In the genomic region with DNA sequence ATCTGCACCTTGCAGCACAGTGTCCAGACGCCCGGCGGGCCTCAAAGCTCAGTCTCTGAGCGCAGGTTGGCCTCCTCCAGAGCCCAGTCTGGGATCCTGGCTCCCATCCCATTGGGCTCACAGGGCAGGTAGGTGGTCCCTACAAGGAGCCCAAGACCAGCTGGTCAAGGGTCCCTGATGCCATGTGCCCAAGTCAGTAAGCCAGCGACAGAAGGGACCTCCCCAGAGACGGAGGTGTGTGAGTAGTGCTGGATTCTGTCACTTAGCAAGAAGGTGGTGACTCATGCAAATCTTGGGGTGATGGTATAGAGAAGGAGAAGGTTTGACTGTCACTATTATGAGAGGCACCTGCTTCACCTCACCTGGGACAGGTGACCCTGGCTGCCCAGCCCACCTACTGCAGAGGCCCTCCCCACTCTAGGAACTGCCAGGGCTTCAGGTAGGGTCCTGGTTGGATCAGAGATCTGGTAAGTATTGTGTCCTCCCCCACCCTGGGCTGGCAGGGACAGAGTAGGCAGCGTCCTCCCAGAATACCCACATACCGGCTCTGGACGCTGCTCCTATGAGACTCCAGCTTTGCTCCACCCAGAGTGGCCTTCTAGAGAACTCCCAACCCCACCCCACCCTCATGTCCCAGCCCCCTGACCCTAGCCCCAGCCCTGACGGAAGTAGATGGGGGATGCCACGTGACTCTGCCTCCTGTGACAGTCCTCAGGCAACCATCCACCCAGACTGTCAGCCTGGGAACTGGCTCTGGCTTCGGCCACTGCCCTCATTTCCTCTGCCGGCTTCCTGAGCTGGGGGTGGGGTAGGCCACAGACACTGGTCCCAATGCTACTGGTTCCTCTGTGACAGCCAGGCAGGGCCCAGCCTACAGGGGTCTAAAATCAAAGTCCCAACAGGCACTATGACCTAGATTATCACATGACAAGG, we compare ENCODE assay signal across 8 mouse cellular contexts. TPM values are rescaled to one million over a fixed set of nuclear protein-coding genes. Genes with fewer than 3 reads are reported as not detected.
DNase-seq lines count a peak whose midpoint lies in the region; ATAC-seq and TF ChIP-seq lines count a peak whose summit lies in the region.

No protein-coding gene starts in this region.

- intact Hi-C loops in gastrocnemius, postnatal 14 days (cut with DNase I; ENCODE audit: low total_unique reads), result no loop called here

- no peak for ATAC-seq in hindbrain, embryonic 16.5 days
- ATAC-seq in liver, embryonic 14.5 days (ENCODE audit: insufficient read depth), result peak; percentile 63

- peak; percentile 75 to 81 for DNase-seq in cerebellum, adult 2 months
- no peak for DNase-seq in cerebellum, adult 8-10 months
- peak; percentile 59 for DNase-seq in MN1 (ENCODE audit: low spot score)
- peak; percentile 76 for DNase-seq in gastrocnemius, postnatal 14 days
- peak in 1 of 3 experiments; percentile 25 for DNase-seq in liver, embryonic 14.5 days (ENCODE audit: low read depth in 3 of 3, low spot score in 3 of 3)
- peak; percentile 65 for DNase-seq in retina, postnatal 1 day
- DNase-seq in embryo, embryonic 10.5 days (ENCODE audit: low spot score), result no peak

- H3K4me3 ChIP-seq in cerebellum, adult 2 months (replicated peaks; ENCODE audit: insufficient read depth, low read depth, low read length), result peak overlapping the region; percentile 39
- no peak overlapping the region for H3K4me3 ChIP-seq in hindbrain, embryonic 16.5 days (ENCODE audit: low read length)
- H3K4me3 ChIP-seq in liver, embryonic 14.5 days (ENCODE audit: insufficient read depth in 1 of 2, low read depth in 2 of 2, low read length in 2 of 2), result no peak overlapping the region

- no peaks in the 10 kb centered on the region for H3K27me3 ChIP-seq in cerebellum, adult 2 months (ENCODE audit: control insufficient read depth, insufficient read depth, low read length)
- no peaks in the 10 kb centered on the region for H3K27me3 ChIP-seq in hindbrain, embryonic 16.5 days (replicated peaks; ENCODE audit: control insufficient read depth, insufficient read depth, low read length)
- H3K27me3 ChIP-seq in liver, embryonic 14.5 days (ENCODE audit: control insufficient read depth, insufficient read depth, low read length), result peaks cover 10% of the 10 kb centered on the region

- H3K27ac ChIP-seq in cerebellum, adult 2 months (ENCODE audit: insufficient read depth, low read length), result peak overlapping the region; percentile 96
- no peak overlapping the region; the same call in 1 of the 2 replicates for H3K27ac ChIP-seq in hindbrain, embryonic 16.5 days (ENCODE audit: low read depth, low read length)
- H3K27ac ChIP-seq in liver, embryonic 14.5 days, result no peak overlapping the region

- no peak for TF ChIP-seq CTCF in cerebellum, adult 2 months (IDR thresholded peaks at IDR 0.05; ENCODE audit: borderline replicate concordance, insufficient read depth, low read depth, low read length)
- no peak for TF ChIP-seq CTCF in liver, embryonic 14.5 days (IDR thresholded peaks at IDR 0.05; ENCODE audit: low read depth)

- 0 out of 2 replicates have a peak overlapping the region, but pooled peaks have one; percentile 5 for H3K9ac ChIP-seq in hindbrain, embryonic 16.5 days (ENCODE audit: low read depth, low read length)
- H3K9ac ChIP-seq in liver, embryonic 14.5 days (replicated peaks), result no peak overlapping the region

- peaks cover 83% of the 10 kb centered on the region for H3K4me1 ChIP-seq in cerebellum, adult 2 months (ENCODE audit: control insufficient read depth, insufficient read depth, low read length)
- H3K4me1 ChIP-seq in hindbrain, embryonic 16.5 days (ENCODE audit: control insufficient read depth, insufficient read depth, low read depth, low read length), result peaks cover 33% of the 10 kb centered on the region
- H3K4me1 ChIP-seq in liver, embryonic 14.5 days (replicated peaks; ENCODE audit: control insufficient read depth in 2 of 2, insufficient read depth in 2 of 2, low read length in 1 of 2), result no peaks in the 10 kb centered on the region

- WGBS in cerebellum, adult 2 months, result 5% methylated on average over 13 of the region's 13 CpGs
- 68% methylated on average over 13 of the region's 13 CpGs for WGBS in hindbrain, embryonic 16.5 days
- WGBS in liver, embryonic 14.5 days (ENCODE audit: insufficient replicate concordance), result 34% methylated on average over 13 of the region's 13 CpGs

- H3K36me3 ChIP-seq in hindbrain, embryonic 16.5 days (ENCODE audit: control insufficient read depth, insufficient read depth, low read length), result no peaks in the 10 kb centered on the region
- H3K36me3 ChIP-seq in liver, embryonic 14.5 days (replicated peaks; ENCODE audit: control insufficient read depth, insufficient read depth, low read depth), result no peaks in the 10 kb centered on the region

- no peak for TF ChIP-seq EP300 in liver, embryonic 14.5 days (IDR thresholded peaks at IDR 0.05; ENCODE audit: low read depth)

- H3K4me2 ChIP-seq in hindbrain, embryonic 16.5 days (ENCODE audit: low read length), result no peak overlapping the region
- H3K4me2 ChIP-seq in liver, embryonic 14.5 days (ENCODE audit: low read depth), result peak overlapping the region; percentile 11; the same call in 1 of the 2 replicates

- no peaks in the 10 kb centered on the region for H3K9me3 ChIP-seq in hindbrain, embryonic 16.5 days (ENCODE audit: control insufficient read depth, low read length)
- no peaks in the 10 kb centered on the region for H3K9me3 ChIP-seq in liver, embryonic 14.5 days (ENCODE audit: control insufficient read depth, low read length)

- TF ChIP-seq POLR2A in cerebellum, adult 2 months (IDR thresholded peaks at IDR 0.05; ENCODE audit: borderline replicate concordance, insufficient read depth, low read length), result 0 out of 2 replicates have a peak, but pooled peaks have one; percentile 27

RNA-seq across cellular contexts. Expression of a gene that starts 5.5 kb away (rescaled TPM):
- 296 and 298 TPM in 2 replicates for polyA plus RNA-seq in cerebellum, adult 2 months (2012; rRNA removed)
- total RNA-seq in gastrocnemius, postnatal 14 days (2021), result 10 to 100 TPM in 1 of 2 experiments, 1 to 10 TPM in 1; 9.4 to 17.0 TPM
- polyA plus RNA-seq in hindbrain, embryonic 16.5 days (2015; fragmentation: Nextera tagmentation; extraction: Ambion mirVana), result 35.6 and 46.6 TPM in 2 replicates
- 0.45 and 0.57 TPM in 2 replicates for polyA plus RNA-seq in liver, embryonic 14.5 days (2012; rRNA removed)
- polyA plus RNA-seq in liver, embryonic 14.5 days (2014; fragmentation: Nextera tagmentation; extraction: Ambion mirVana), result 0.13 and 0.27 TPM in 2 replicates

RNA-seq across cellular contexts. Expression of a gene that starts 45.2 kb away (rescaled TPM):
- 32.3 and 33.0 TPM in 2 replicates for polyA plus RNA-seq in cerebellum, adult 2 months (2012; rRNA removed)
- total RNA-seq in gastrocnemius, postnatal 14 days (2021), result 1 to 10 TPM; 7.9 to 8.5 TPM
- 24.2 and 27.3 TPM in 2 replicates for polyA plus RNA-seq in hindbrain, embryonic 16.5 days (2015; fragmentation: Nextera tagmentation; extraction: Ambion mirVana)
- 2.3 and 4.4 TPM in 2 replicates for polyA plus RNA-seq in liver, embryonic 14.5 days (2012; rRNA removed)
- polyA plus RNA-seq in liver, embryonic 14.5 days (2014; fragmentation: Nextera tagmentation; extraction: Ambion mirVana), result 2.4 and 2.7 TPM in 2 replicates

RNA-seq across cellular contexts. Expression of a gene that starts 57.1 kb away (rescaled TPM):
- 43.5 and 44.7 TPM in 2 replicates for polyA plus RNA-seq in cerebellum, adult 2 months (2012; rRNA removed)
- 1 to 10 TPM; 5.1 to 6.6 TPM for total RNA-seq in gastrocnemius, postnatal 14 days (2021)
- 20.5 and 22.9 TPM in 2 replicates for polyA plus RNA-seq in hindbrain, embryonic 16.5 days (2015; fragmentation: Nextera tagmentation; extraction: Ambion mirVana)
- polyA plus RNA-seq in liver, embryonic 14.5 days (2012; rRNA removed), result 11.0 and 12.7 TPM in 2 replicates
- 4.2 and 4.4 TPM in 2 replicates for polyA plus RNA-seq in liver, embryonic 14.5 days (2014; fragmentation: Nextera tagmentation; extraction: Ambion mirVana)

RNA-seq across cellular contexts. Expression of a gene that starts 57.3 kb away (rescaled TPM):
- polyA plus RNA-seq in cerebellum, adult 2 months (2012; rRNA removed), result 43.5 and 50.7 TPM in 2 replicates
- total RNA-seq in gastrocnemius, postnatal 14 days (2021), result 10 to 100 TPM; 36.5 to 45.6 TPM
- 47.1 and 62.7 TPM in 2 replicates for polyA plus RNA-seq in hindbrain, embryonic 16.5 days (2015; fragmentation: Nextera tagmentation; extraction: Ambion mirVana)
- 20.3 and 30.3 TPM in 2 replicates for polyA plus RNA-seq in liver, embryonic 14.5 days (2012; rRNA removed)
- polyA plus RNA-seq in liver, embryonic 14.5 days (2014; fragmentation: Nextera tagmentation; extraction: Ambion mirVana), result 52.9 and 57.5 TPM in 2 replicates

Comparison
In these comparisons a context has a peak if more than half of its experiments do, and no peak if none do; other contexts are left out.
1. DNase-seq: peak in cerebellum, adult 2 months (2 of 2), MN1 (single experiment), gastrocnemius, postnatal 14 days (single experiment) and retina, postnatal 1 day (single experiment); none in cerebellum, adult 8-10 months (single experiment) and embryo, embryonic 10.5 days (single experiment).
2. RNA of a gene that starts 5.5 kb away (polyA plus RNA-seq): 296 to 298 TPM in cerebellum, adult 2 months and 35.6 to 46.6 TPM in hindbrain, embryonic 16.5 days; 0.13 to 0.57 TPM in liver, embryonic 14.5 days; every median in the first group is over 10 times any median in the second.